Mouse (Mus musculus) midbrain, embryonic 15.5 days (tissue): ENCODE results near the gene Fam118a. TPM values are rescaled to one million over a fixed set of nuclear protein-coding genes. Genes with fewer than 3 reads are reported as not detected.

ENCODE experiments used
- ATAC-seq: fragments of 200-750 bp; cut with Nextera tagmentation; replicated peaks from 2 replicates; pipeline ENCODE4 v1.8.0; 2017; ENCODE audit warnings: moderate TSS enrichment
- H3K27ac ChIP-seq: fragments of 300-500 bp; sonication (generic); 2 replicates; pipeline ENCODE4 v1.5.1; 2015; ENCODE audit warnings: mild to moderate bottlenecking, inconsistent platforms
- H3K27me3 ChIP-seq: fragments of 300-500 bp; sonication (generic); replicated peaks from 2 replicates; pipeline ENCODE4 v1.6.1; 2015; ENCODE audit warnings: inconsistent platforms
- H3K36me3 ChIP-seq: fragments of 300-500 bp; sonication (generic); replicated peaks from 2 replicates; pipeline ENCODE4 v1.6.1; 2015; ENCODE audit warnings: inconsistent platforms
- H3K4me1 ChIP-seq: fragments of 300-500 bp; sonication (generic); 2 replicates; pipeline ENCODE4 v1.6.1; 2015; ENCODE audit warnings: inconsistent platforms
- H3K4me2 ChIP-seq: fragments of 300-500 bp; sonication (generic); 2 replicates; pipeline ENCODE4 v1.6.1; 2015; ENCODE audit warnings: inconsistent platforms, mild to moderate bottlenecking, moderate library complexity
- H3K4me3 ChIP-seq: fragments of 300-500 bp; sonication (generic); 2 replicates; pipeline ENCODE4 v1.5.1; 2015; ENCODE audit warnings: mild to moderate bottlenecking, inconsistent platforms
- H3K9ac ChIP-seq: fragments of 300-500 bp; sonication (generic); 2 replicates; pipeline ENCODE4 v1.6.1; 2015; ENCODE audit warnings: mild to moderate bottlenecking, inconsistent platforms
- H3K9me3 ChIP-seq: fragments of 300-500 bp; sonication (generic); 2 replicates; pipeline ENCODE4 v1.6.1; 2016; ENCODE audit warnings: inconsistent platforms
- WGBS: fragments of 180-500 bp; shearing (Covaris S2); methylation state at CpG from one replicate; pipeline ENCODE4 v1.1.7; 2015; ENCODE audit warnings: mixed read lengths; 5-methylcytosine and 5-hydroxymethylcytosine counted together
- polyA plus RNA-seq: library from polyadenylated mRNA; unstranded; fragments of >200 nt; fragmentation: Nextera tagmentation; extraction: Ambion mirVana; gene quantifications from 2 replicates; pipeline ENCODE4 v1.2.1, GENCODE M21; 2015

Fam118a gene
- polyA plus RNA-seq, 1 experiment from 2014 or later, result 30.6 TPM

GRCm38 (mm10) chr15:85047865-85048264, 19.1 kb downstream of the Fam118a start:
- 91% methylated on average over 4 of the region's 4 CpGs for WGBS
- Histone ChIP-seq H3K36me3 (peaks cover 23% of the 10 kb centered on the region), H3K9ac (no peak overlapping the region), H3K4me3 (no peak overlapping the region), H3K9me3 (no peaks in the 10 kb centered on the region), H3K4me1 (peaks cover 8% of the 10 kb centered on the region), H3K27ac (no peak overlapping the region), H3K4me2 (no peak overlapping the region), H3K27me3 (no peaks in the 10 kb centered on the region)
- no peak for ATAC-seq

DNA sequence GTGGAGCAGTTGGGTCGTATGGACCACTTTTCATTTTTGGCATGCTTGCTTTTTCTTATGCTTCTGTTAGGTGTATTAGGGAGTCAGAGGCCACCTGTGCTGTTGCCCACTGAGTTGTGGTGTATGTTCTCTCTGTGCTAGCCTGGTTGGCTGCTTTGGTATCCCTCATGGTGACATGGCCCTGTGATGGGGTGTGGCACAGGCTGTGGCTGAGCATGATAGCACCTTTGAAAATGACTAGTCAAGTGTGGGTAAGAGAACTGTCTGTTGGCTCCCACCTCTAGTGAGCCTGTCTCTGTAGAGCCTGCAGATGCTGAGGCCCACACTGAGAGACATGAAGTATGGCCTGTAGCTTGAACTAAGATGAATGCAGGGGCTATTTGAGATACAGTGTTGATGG, 21.0 kb downstream of the Fam118a start:
- no peak overlapping the region for H3K27ac ChIP-seq
- H3K27me3 ChIP-seq, result no peaks in the 10 kb centered on the region
- H3K9ac ChIP-seq, result no peak overlapping the region
- ATAC-seq, result no peak
- H3K9me3 ChIP-seq, result no peaks in the 10 kb centered on the region
- 95% methylated on average over 1 of the region's 1 CpGs for WGBS
- no peak overlapping the region for H3K4me3 ChIP-seq
- H3K4me2 ChIP-seq, result no peak overlapping the region
- H3K36me3 ChIP-seq, result peaks cover 30% of the 10 kb centered on the region
- H3K4me1 ChIP-seq, result no peaks in the 10 kb centered on the region

- ATAC-seq, result no peak
- H3K36me3 ChIP-seq, result peaks cover 25% of the 10 kb centered on the region; the same call in 1 of the 2 replicates
Observed at GRCm38 (mm10) chr15:85054098-85054497, 25.4 kb downstream of the Fam118a start.

GRCm38 (mm10) chr15:85055186-85055585, 26.4 kb downstream of the Fam118a start:
- 82% methylated on average over 4 of the region's 4 CpGs for whole genome bisulfite sequencing
- H3K27me3 ChIP-seq, result no peaks in the 10 kb centered on the region
- no peak overlapping the region for H3K9ac ChIP-seq
- no peak for ATAC-seq
- no peak overlapping the region for H3K27ac ChIP-seq
- no peaks in the 10 kb centered on the region for H3K9me3 ChIP-seq
- no peak overlapping the region for H3K4me3 ChIP-seq
- H3K36me3 ChIP-seq, result peaks cover 25% of the 10 kb centered on the region; the same call in 1 of the 2 replicates
- H3K4me1 ChIP-seq, result no peaks in the 10 kb centered on the region
- no peak overlapping the region for H3K4me2 ChIP-seq

More at GRCm38 (mm10) chr15:85054098-85054497, 25.4 kb downstream of the Fam118a start:
- 97% methylated on average over 3 of the region's 3 CpGs for WGBS
- H3K9me3 ChIP-seq, result no peaks in the 10 kb centered on the region
- no peak overlapping the region for H3K4me3 ChIP-seq
- H3K4me1 ChIP-seq, result no peaks in the 10 kb centered on the region
- H3K27ac ChIP-seq, result no peak overlapping the region
- H3K4me2 ChIP-seq, result no peak overlapping the region
- H3K9ac ChIP-seq, result no peak overlapping the region
- H3K27me3 ChIP-seq, result no peaks in the 10 kb centered on the region

DNA sequence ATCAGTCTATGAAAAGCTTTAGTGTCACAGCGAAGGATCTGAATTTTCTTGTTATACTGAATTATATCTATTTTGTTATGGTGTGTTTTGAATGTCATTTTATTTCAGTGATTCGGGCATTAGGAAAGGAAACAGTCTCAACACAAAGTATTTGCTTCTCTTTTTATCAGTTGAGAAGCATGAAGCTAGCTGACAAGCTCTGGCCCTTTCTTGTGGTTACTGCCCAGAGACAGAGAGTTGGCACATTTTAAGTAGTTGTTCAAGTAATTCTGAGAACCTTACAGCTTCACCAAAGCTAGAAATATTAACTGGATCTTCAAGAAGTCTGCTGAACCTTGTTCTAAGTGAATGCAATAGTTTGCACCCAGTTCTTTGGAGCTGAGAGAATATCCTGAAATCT, 34.7 kb downstream of the Fam118a start:
- ATAC-seq, result no peak
- H3K27me3 ChIP-seq, result no peaks in the 10 kb centered on the region
- H3K4me1 ChIP-seq, result no peaks in the 10 kb centered on the region

DNA sequence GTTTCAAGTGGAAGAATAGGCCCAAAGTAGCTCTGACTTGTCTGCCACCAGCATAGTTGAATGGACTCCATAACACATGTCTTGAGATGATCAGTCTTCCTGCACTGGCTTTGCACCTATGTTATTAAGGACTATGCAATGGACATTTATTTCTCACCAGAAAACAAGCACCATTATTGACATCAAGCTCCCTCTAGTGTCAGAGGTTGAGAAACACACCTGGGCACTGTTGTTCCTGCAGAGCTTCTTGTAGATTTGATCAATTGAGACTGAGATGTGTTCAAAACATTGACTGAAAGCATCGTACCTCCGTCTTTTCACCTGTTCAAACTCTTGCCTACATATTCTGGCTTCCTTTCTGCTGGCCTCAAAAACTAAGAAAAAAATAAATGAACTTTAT, 41.8 kb downstream of the Fam118a start:
- H3K27ac ChIP-seq, result no peak overlapping the region
- WGBS, result 38% methylated on average over 2 of the region's 2 CpGs
- H3K4me3 ChIP-seq, result no peak overlapping the region
- ATAC-seq, result no peak
- H3K36me3 ChIP-seq, result no peaks in the 10 kb centered on the region
- H3K9me3 ChIP-seq, result no peaks in the 10 kb centered on the region
- no peaks in the 10 kb centered on the region for H3K27me3 ChIP-seq
- H3K4me1 ChIP-seq, result no peaks in the 10 kb centered on the region
- H3K9ac ChIP-seq, result no peak overlapping the region
- no peak overlapping the region for H3K4me2 ChIP-seq

More for the DNA sequence above, 34.7 kb downstream of the Fam118a start:
- Histone ChIP-seq H3K4me2 (no peak overlapping the region), H3K9me3 (no peaks in the 10 kb centered on the region), H3K4me3 (no peak overlapping the region), H3K9ac (no peak overlapping the region), H3K27ac (no peak overlapping the region), H3K36me3 (peaks cover 19% of the 10 kb centered on the region)
- 91% methylated on average over 2 of the region's 2 CpGs for WGBS

GRCm38 (mm10) chr15:85072651-85073050, 43.9 kb downstream of the Fam118a start:
- Histone ChIP-seq H3K36me3 (no peaks in the 10 kb centered on the region), H3K4me2 (no peak overlapping the region), H3K4me1 (no peaks in the 10 kb centered on the region), H3K27ac (no peak overlapping the region), H3K9me3 (no peaks in the 10 kb centered on the region), H3K9ac (no peak overlapping the region), H3K27me3 (no peaks in the 10 kb centered on the region), H3K4me3 (no peak overlapping the region)
- ATAC-seq, result no peak
- WGBS, result 83% methylated on average over 2 of the region's 2 CpGs

DNA sequence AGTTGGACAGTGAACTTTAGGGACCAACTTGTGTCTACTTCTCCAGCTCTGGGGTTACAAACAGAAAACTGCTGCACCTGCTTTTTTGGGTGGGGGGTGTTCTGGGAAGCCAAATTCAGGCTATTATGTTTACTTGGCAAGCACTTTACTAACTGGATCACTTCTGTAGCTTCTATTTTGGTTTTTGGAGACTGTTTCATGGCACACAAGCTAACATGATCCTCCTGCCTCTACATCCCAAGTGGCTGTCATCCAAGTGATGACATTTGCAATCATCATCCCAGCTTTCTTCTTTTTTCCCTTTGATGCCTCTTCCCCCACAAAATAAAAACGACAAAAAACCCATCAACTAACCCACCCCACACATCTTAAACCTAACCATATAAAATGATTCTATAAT, 56.9 kb downstream of the Fam118a start:
- Histone ChIP-seq H3K4me1 (no peaks in the 10 kb centered on the region), H3K9ac (no peak overlapping the region), H3K27ac (no peak overlapping the region), H3K9me3 (no peaks in the 10 kb centered on the region), H3K27me3 (no peaks in the 10 kb centered on the region), H3K36me3 (no peaks in the 10 kb centered on the region), H3K4me2 (no peak overlapping the region), H3K4me3 (no peak overlapping the region)
- WGBS, result 73% methylated on average over 1 of the region's 1 CpGs
- ATAC-seq, result no peak

Other genes with a start within 250 kb of the Fam118a start
- 6.0 and 7.6 TPM in 2 replicates for gene Phf21b, start 172.9 kb upstream of the Fam118a start, polyA plus RNA-seq
- 0.83 and 0.96 TPM in 2 replicates for gene Gm29666, start 108.9 kb upstream of the Fam118a start, polyA plus RNA-seq
- gene Nup50, start 105.5 kb upstream of the Fam118a start, polyA plus RNA-seq, result 25.4 and 26.2 TPM in 2 replicates
- gene 5031439G07Rik, start 40.4 kb upstream of the Fam118a start, polyA plus RNA-seq, result 28.4 and 33.9 TPM in 2 replicates
- 0.83 and 1.2 TPM in 2 replicates for gene Upk3a, start 11.8 kb upstream of the Fam118a start, polyA plus RNA-seq
- 0.14 TPM in 2 replicates for gene Smc1b, start 103.0 kb downstream of the Fam118a start, polyA plus RNA-seq
- gene Ribc2, start 103.1 kb downstream of the Fam118a start, polyA plus RNA-seq, result 1.0 and 1.3 TPM in 2 replicates
- 47.4 and 54.9 TPM in 2 replicates for gene Fbln1, start 177.0 kb downstream of the Fam118a start, polyA plus RNA-seq